ENCODE assay signal across 33 mouse cellular contexts in the genomic region with DNA sequence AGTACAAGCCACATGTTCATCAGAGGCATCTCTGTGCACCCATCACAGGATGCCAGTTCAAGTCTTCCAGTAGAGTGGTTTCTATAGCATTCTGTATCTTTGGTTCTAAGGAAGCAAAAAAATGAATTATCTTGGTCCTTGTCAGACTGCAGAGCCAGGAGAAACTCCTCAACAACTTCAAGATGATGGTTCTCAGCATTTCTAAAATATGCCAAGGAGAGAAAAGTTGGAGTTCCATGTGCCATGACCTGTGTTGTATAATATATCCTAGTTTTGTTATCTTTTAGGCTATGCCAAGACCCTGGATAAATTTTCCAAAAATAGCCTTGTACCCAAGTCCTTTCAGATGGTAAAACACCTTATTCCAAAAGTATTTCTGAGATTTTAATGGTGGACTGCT. TPM values are rescaled to one million over a fixed set of nuclear protein-coding genes. Genes with fewer than 3 reads are reported as not detected.
DNase-seq lines count a peak whose midpoint lies in the region; ATAC-seq and TF ChIP-seq lines count a peak whose summit lies in the region.
"Had no signal": no experiment of that assay in that cellular context is flagged by ENCODE, and none has a peak within 500 bp of the region (broad histone marks: within the 10 kb centered on the region; RNA-seq: fewer than 3 reads in every experiment).

No protein-coding gene starts in this region.

- no peak for TF ChIP-seq CTCF in kidney, adult 2 months (conservative IDR thresholded peaks at IDR 0.05; ENCODE audit: insufficient read depth, insufficient read length, low read depth, low read length)

- H3K9ac ChIP-seq in hindbrain, embryonic 11.5 days (ENCODE audit: low read depth, low read length), result no peak overlapping the region
- H3K9ac ChIP-seq in hindbrain, embryonic 16.5 days (ENCODE audit: low read depth, low read length), result no peak overlapping the region
- H3K9ac ChIP-seq in midbrain, embryonic 14.5 days (replicated peaks; ENCODE audit: low read length), result no peak overlapping the region
- no peak overlapping the region for H3K9ac ChIP-seq in midbrain, embryonic 13.5 days (replicated peaks)
- H3K9ac ChIP-seq: hindbrain, embryonic 12.5 days; intestine, embryonic 15.5 days; liver, embryonic 12.5 days; liver, postnatal 0 days; stomach, embryonic 15.5 days had no signal

- H3K9me3 ChIP-seq in hindbrain, embryonic 11.5 days (ENCODE audit: control insufficient read depth, low read length), result no peaks in the 10 kb centered on the region
- H3K9me3 ChIP-seq in hindbrain, embryonic 16.5 days (ENCODE audit: control insufficient read depth, low read length), result no peaks in the 10 kb centered on the region
- no peaks in the 10 kb centered on the region for H3K9me3 ChIP-seq in midbrain, embryonic 14.5 days (ENCODE audit: control insufficient read depth, low read length)
- H3K9me3 ChIP-seq in midbrain, embryonic 13.5 days, result no peaks in the 10 kb centered on the region
- H3K9me3 ChIP-seq: hindbrain, embryonic 12.5 days; intestine, embryonic 15.5 days; liver, embryonic 12.5 days; stomach, embryonic 15.5 days had no signal

- H3K4me1 ChIP-seq in hindbrain, embryonic 11.5 days (replicated peaks; ENCODE audit: control insufficient read depth, insufficient read depth, low read length), result no peaks in the 10 kb centered on the region; the same call in 1 of the 2 replicates
- peaks cover 10% of the 10 kb centered on the region; the same call in 1 of the 2 replicates for H3K4me1 ChIP-seq in hindbrain, embryonic 16.5 days (ENCODE audit: control insufficient read depth, insufficient read depth, low read depth, low read length)
- peaks cover 9% of the 10 kb centered on the region; the same call in 1 of the 2 replicates for H3K4me1 ChIP-seq in midbrain, embryonic 14.5 days (ENCODE audit: control insufficient read depth, insufficient read depth, low read length)
- peaks cover 14% of the 10 kb centered on the region for H3K4me1 ChIP-seq in midbrain, embryonic 13.5 days (replicated peaks)
- no peaks in the 10 kb centered on the region for H3K4me1 ChIP-seq in kidney, adult 2 months (ENCODE audit: control insufficient read depth, insufficient read depth, low read length)

- no peak overlapping the region for H3K4me2 ChIP-seq in hindbrain, embryonic 11.5 days (replicated peaks; ENCODE audit: low read depth, low read length)
- no peak overlapping the region for H3K4me2 ChIP-seq in hindbrain, embryonic 16.5 days (ENCODE audit: low read length)
- no peak overlapping the region for H3K4me2 ChIP-seq in midbrain, embryonic 14.5 days (ENCODE audit: low read length)
- no peak overlapping the region for H3K4me2 ChIP-seq in midbrain, embryonic 13.5 days (replicated peaks)
- H3K4me2 ChIP-seq: hindbrain, embryonic 12.5 days; intestine, embryonic 15.5 days; liver, embryonic 12.5 days; stomach, embryonic 15.5 days had no signal

- H3K27me3 ChIP-seq in hindbrain, embryonic 11.5 days (ENCODE audit: control insufficient read depth, insufficient read depth, low read length), result peaks cover 7% of the 10 kb centered on the region
- peaks cover 9% of the 10 kb centered on the region for H3K27me3 ChIP-seq in hindbrain, embryonic 16.5 days (replicated peaks; ENCODE audit: control insufficient read depth, insufficient read depth, low read length)
- H3K27me3 ChIP-seq in midbrain, embryonic 14.5 days (ENCODE audit: control insufficient read depth, insufficient read depth, low read length), result peaks cover 23% of the 10 kb centered on the region
- peaks cover 37% of the 10 kb centered on the region for H3K27me3 ChIP-seq in midbrain, embryonic 13.5 days
- peaks cover 3% of the 10 kb centered on the region; the same call in 1 of the 2 replicates for H3K27me3 ChIP-seq in kidney, adult 2 months (replicated peaks; ENCODE audit: control insufficient read depth, insufficient read depth, low read length)
- H3K27me3 ChIP-seq: Patski had no signal

- H3K36me3 ChIP-seq in hindbrain, embryonic 11.5 days (ENCODE audit: control insufficient read depth, insufficient read depth, low read length), result no peaks in the 10 kb centered on the region
- H3K36me3 ChIP-seq in hindbrain, embryonic 16.5 days (ENCODE audit: control insufficient read depth, insufficient read depth, low read length), result no peaks in the 10 kb centered on the region
- no peaks in the 10 kb centered on the region for H3K36me3 ChIP-seq in midbrain, embryonic 14.5 days (ENCODE audit: control insufficient read depth, insufficient read depth, low read length)
- H3K36me3 ChIP-seq in midbrain, embryonic 13.5 days, result no peaks in the 10 kb centered on the region
- no peaks in the 10 kb centered on the region for H3K36me3 ChIP-seq in kidney, adult 2 months (ENCODE audit: control insufficient read depth, insufficient read depth, low read length)
- H3K36me3 ChIP-seq: hindbrain, embryonic 12.5 days; intestine, embryonic 15.5 days; liver, embryonic 12.5 days; stomach, embryonic 15.5 days had no signal

- peak; percentile 46 for DNase-seq in hindbrain, embryonic 11.5 days (ENCODE audit: low spot score)
- DNase-seq in midbrain, embryonic 14.5 days, result peak; percentile 72
- peak; percentile 12 for DNase-seq in Muller cell, postnatal 12 days (ENCODE audit: inconsistent ontology term)
- DNase-seq in embryo, embryonic 11 days, result peak; percentile 39
- no peak for DNase-seq in kidney, adult 2 months
- DNase-seq: adrenal gland, postnatal 14 days; B cell, adult 2 months; cerebellum, adult 11-12 months; cerebellum, adult 9-11 months; gastrocnemius, postnatal 10 days; heart, postnatal 14 days; kidney, adult 8-10 months; kidney, postnatal 4 days; left cerebral cortex, postnatal 4 days; liver, postnatal 0 days; lung, postnatal 10 days; right cerebral cortex, postnatal 25 days; thymus, postnatal 25 days had no signal

- no peak overlapping the region for H3K4me3 ChIP-seq in hindbrain, embryonic 11.5 days (ENCODE audit: low read depth, low read length)
- H3K4me3 ChIP-seq in hindbrain, embryonic 16.5 days (ENCODE audit: low read length), result no peak overlapping the region
- no peak overlapping the region for H3K4me3 ChIP-seq in midbrain, embryonic 14.5 days (replicated peaks; ENCODE audit: low read depth, low read length)
- no peak overlapping the region for H3K4me3 ChIP-seq in midbrain, embryonic 13.5 days (replicated peaks)
- no peak overlapping the region for H3K4me3 ChIP-seq in kidney, adult 2 months (ENCODE audit: insufficient read depth, low read depth, low read length)
- H3K4me3 ChIP-seq: erythroblast, embryonic 14.5 days; hindbrain, embryonic 12.5 days; intestine, embryonic 15.5 days; liver, embryonic 12.5 days; stomach, embryonic 15.5 days had no signal

- TF ChIP-seq POLR2A in kidney, adult 2 months (IDR thresholded peaks at IDR 0.05; ENCODE audit: low read depth, low read length), result no peak

- ATAC-seq in hindbrain, embryonic 11.5 days (ENCODE audit: low FRiP score), result no peak
- no peak for ATAC-seq in hindbrain, embryonic 16.5 days
- no peak for ATAC-seq in midbrain, embryonic 14.5 days (ENCODE audit: low FRiP score, low TSS enrichment)
- ATAC-seq in midbrain, embryonic 13.5 days, result no peak
- ATAC-seq: intestine, embryonic 15.5 days; liver, embryonic 12.5 days; liver, postnatal 0 days; Patski had no signal

- H3K27ac ChIP-seq in hindbrain, embryonic 11.5 days (ENCODE audit: low read depth, low read length), result no peak overlapping the region
- no peak overlapping the region for H3K27ac ChIP-seq in hindbrain, embryonic 16.5 days (ENCODE audit: low read depth, low read length)
- H3K27ac ChIP-seq in midbrain, embryonic 14.5 days (replicated peaks; ENCODE audit: low read depth, low read length), result no peak overlapping the region
- H3K27ac ChIP-seq in midbrain, embryonic 13.5 days, result no peak overlapping the region
- H3K27ac ChIP-seq in kidney, adult 2 months (ENCODE audit: insufficient read depth, low read depth, low read length), result no peak overlapping the region
- H3K27ac ChIP-seq: hindbrain, embryonic 12.5 days; intestine, embryonic 15.5 days; kidney, postnatal 0 days; liver, embryonic 12.5 days; macrophage; stomach, embryonic 15.5 days had no signal

RNA-seq across cellular contexts. Expression of gene Ankrd60, which starts 2.9 kb away (rescaled TPM):
- not detected in 2 replicates for polyA plus RNA-seq in hindbrain, embryonic 11.5 days (2014; fragmentation: Nextera tagmentation; extraction: Ambion mirVana)
- not detected in 2 replicates for polyA plus RNA-seq in hindbrain, embryonic 16.5 days (2015; fragmentation: Nextera tagmentation; extraction: Ambion mirVana)
- polyA plus RNA-seq in midbrain, embryonic 14.5 days (2014; fragmentation: Nextera tagmentation; extraction: Ambion mirVana), result not detected in 2 replicates
- not detected in 2 replicates for polyA plus RNA-seq in midbrain, embryonic 13.5 days (2015; fragmentation: Nextera tagmentation; extraction: Ambion mirVana)
- 0.09 and 0.22 TPM in 2 replicates for polyA plus RNA-seq in kidney, adult 2 months (2012; rRNA removed)
- polyA plus RNA-seq: embryonic facial prominence, embryonic 14.5 days; erythroblast, embryonic 14.5 days; forebrain, embryonic 11.5 days; heart, embryonic 14.5 days; hindbrain, embryonic 12.5 days; intestine, embryonic 15.5 days; kidney, postnatal 0 days; limb, embryonic 14.5 days; liver, embryonic 12.5 days; liver, postnatal 0 days; macrophage; neural tube, embryonic 14.5 days; Patski; stomach, embryonic 15.5 days had no signal

RNA-seq across cellular contexts. Expression of gene 1700021F07Rik, which starts 58.7 kb away (rescaled TPM):
- polyA plus RNA-seq in hindbrain, embryonic 11.5 days (2014; fragmentation: Nextera tagmentation; extraction: Ambion mirVana), result not detected in 2 replicates
- not detected in 2 replicates for polyA plus RNA-seq in hindbrain, embryonic 16.5 days (2015; fragmentation: Nextera tagmentation; extraction: Ambion mirVana)
- not detected in 2 replicates for polyA plus RNA-seq in midbrain, embryonic 14.5 days (2014; fragmentation: Nextera tagmentation; extraction: Ambion mirVana)
- polyA plus RNA-seq in midbrain, embryonic 13.5 days (2015; fragmentation: Nextera tagmentation; extraction: Ambion mirVana), result not detected in 2 replicates
- not detected in 2 replicates for polyA plus RNA-seq in kidney, adult 2 months (2012; rRNA removed)
- polyA plus RNA-seq: embryonic facial prominence, embryonic 14.5 days; erythroblast, embryonic 14.5 days; forebrain, embryonic 11.5 days; heart, embryonic 14.5 days; hindbrain, embryonic 12.5 days; intestine, embryonic 15.5 days; kidney, postnatal 0 days; limb, embryonic 14.5 days; liver, embryonic 12.5 days; liver, postnatal 0 days; macrophage; neural tube, embryonic 14.5 days; Patski; stomach, embryonic 15.5 days had no signal
